In the genomic region with DNA sequence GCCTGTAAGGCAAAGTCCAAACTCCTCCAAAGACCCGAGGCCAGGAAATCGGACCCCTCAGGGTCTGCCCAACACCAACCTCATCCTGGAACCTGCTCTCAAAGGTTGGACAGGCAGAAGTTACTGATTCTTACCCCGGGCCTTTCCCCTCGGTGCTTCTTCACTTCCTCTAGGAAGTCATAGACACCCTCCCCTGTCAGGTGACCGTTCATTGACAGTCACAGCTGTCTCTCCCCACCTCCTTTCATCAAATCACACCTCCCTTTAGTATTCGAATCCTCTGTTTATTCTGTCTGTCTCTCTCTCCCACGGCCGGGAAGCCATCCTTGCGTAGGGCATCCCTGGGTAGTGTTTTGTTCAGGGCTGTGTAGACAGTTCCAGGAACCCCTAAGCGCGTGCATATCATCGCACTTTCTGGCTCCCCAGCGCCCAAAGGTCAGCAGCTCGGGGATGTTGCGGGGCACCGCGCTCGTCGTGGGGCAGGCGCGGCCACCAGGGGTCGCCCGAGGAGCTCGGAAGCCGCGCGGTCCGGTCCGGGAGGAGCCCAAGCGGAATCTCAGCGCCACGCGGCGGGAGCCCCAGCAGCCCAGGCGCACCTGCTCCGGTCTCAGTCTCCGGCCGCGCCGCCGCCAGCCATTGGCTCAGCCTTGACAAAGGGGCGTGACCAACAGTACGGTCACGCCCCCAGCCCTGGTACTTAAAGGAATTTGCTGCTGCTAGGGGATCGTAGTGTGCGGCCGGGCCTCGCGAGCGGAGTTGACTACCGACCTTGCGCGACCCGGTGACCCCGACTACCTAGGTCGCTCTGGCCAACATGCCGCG, we compare ENCODE assay signal across 8 mouse cellular contexts. TPM values are rescaled to one million over a fixed set of nuclear protein-coding genes. Genes with fewer than 3 reads are reported as not detected.
A peak's percentile ranks its signal among the peaks of the same experiment; 100 is the strongest.
DNase-seq lines count a peak whose midpoint lies in the region; ATAC-seq and TF ChIP-seq lines count a peak whose summit lies in the region.

A gene (plus strand): TSS at position 720 of the 822 bp plus-strand sequence.

- 0 out of 2 replicates have a peak, but pooled peaks have one; percentile 31 for TF ChIP-seq EP300 in heart, postnatal 0 days (IDR thresholded peaks at IDR 0.05; ENCODE audit: low read depth)

- no peak for TF ChIP-seq CTCF in E14TG2a.4 (conservative IDR thresholded peaks at IDR 0.05; ENCODE audit: low read length)
- TF ChIP-seq CTCF in heart, postnatal 0 days (IDR thresholded peaks at IDR 0.05; ENCODE audit: low read depth), result peak; percentile 86

- peaks cover 94% of the 10 kb centered on the region for H3K27me3 ChIP-seq in E14TG2a.4 (ENCODE audit: insufficient read depth, low read length)
- peaks cover 83% of the 10 kb centered on the region for H3K27me3 ChIP-seq in forebrain, embryonic 12.5 days
- H3K27me3 ChIP-seq in heart, postnatal 0 days (ENCODE audit: control insufficient read depth, insufficient read depth, low read length), result peaks cover 23% of the 10 kb centered on the region
- H3K27me3 ChIP-seq in liver, embryonic 16.5 days (ENCODE audit: control insufficient read depth, insufficient read depth, low read depth, low read length), result peaks cover 49% of the 10 kb centered on the region
- H3K27me3 ChIP-seq in neural tube, embryonic 14.5 days (ENCODE audit: control insufficient read depth, insufficient read depth, low read length), result peaks cover 8% of the 10 kb centered on the region

- WGBS in forebrain, embryonic 12.5 days, result under 1% methylated on average over 58 of the region's 58 CpGs
- under 1% methylated on average over 53 of the region's 58 CpGs for WGBS in heart, postnatal 0 days
- WGBS in liver, embryonic 16.5 days (ENCODE audit: insufficient replicate concordance), result under 1% methylated on average over 54 of the region's 58 CpGs
- WGBS in neural tube, embryonic 14.5 days, result under 1% methylated on average over 51 of the region's 58 CpGs

- peaks cover 64% of the 10 kb centered on the region for H3K4me1 ChIP-seq in E14TG2a.4 (replicated peaks; ENCODE audit: low read depth, low read length)
- peaks cover 48% of the 10 kb centered on the region for H3K4me1 ChIP-seq in forebrain, embryonic 12.5 days
- peaks cover 7% of the 10 kb centered on the region for H3K4me1 ChIP-seq in heart, postnatal 0 days (ENCODE audit: control insufficient read depth, insufficient read depth)
- H3K4me1 ChIP-seq in liver, embryonic 16.5 days (ENCODE audit: control insufficient read depth, low read depth, low read length), result peaks cover 8% of the 10 kb centered on the region
- H3K4me1 ChIP-seq in neural tube, embryonic 14.5 days (ENCODE audit: control insufficient read depth, insufficient read depth, low read length), result no peaks in the 10 kb centered on the region

- 0 out of 2 replicates have a peak within 1 kb of the TSS, but pooled peaks have one; percentile 31 for H3K27ac ChIP-seq in forebrain, embryonic 12.5 days
- H3K27ac ChIP-seq in heart, postnatal 0 days (ENCODE audit: low read depth), result peak within 1 kb of the TSS; percentile 10; the same call in 1 of the 2 replicates
- H3K27ac ChIP-seq in liver, embryonic 16.5 days (ENCODE audit: low read length), result no peak within 1 kb of the TSS
- H3K27ac ChIP-seq in neural tube, embryonic 14.5 days (ENCODE audit: low read depth, low read length), result no peak within 1 kb of the TSS

- H3K9ac ChIP-seq in forebrain, embryonic 12.5 days, result peak within 1 kb of the TSS; percentile 49
- peak within 1 kb of the TSS; percentile 49 for H3K9ac ChIP-seq in heart, postnatal 0 days (replicated peaks; ENCODE audit: low read depth, low read length)
- peak within 1 kb of the TSS; percentile 57 for H3K9ac ChIP-seq in liver, embryonic 16.5 days (ENCODE audit: low read depth, low read length)
- H3K9ac ChIP-seq in neural tube, embryonic 14.5 days (replicated peaks; ENCODE audit: low read depth, low read length), result peak within 1 kb of the TSS; percentile 43

- peak; percentile 68 for DNase-seq in c-Kit-positive CD71-positive TER-119-positive erythroid progenitor cells, embryonic 14.5 days (ENCODE audit: low spot score)
- peak; percentile 89 for DNase-seq in heart, postnatal 0 days (ENCODE audit: low spot score)
- DNase-seq in kidney, postnatal 4 days, result peak; percentile 96 to 99
- peak; percentile 95 for DNase-seq in testis, postnatal 10 days (ENCODE audit: low spot score)

- H3K4me3 ChIP-seq in E14TG2a.4 (replicated peaks; ENCODE audit: low read length), result peak within 1 kb of the TSS; percentile 76
- H3K4me3 ChIP-seq in forebrain, embryonic 12.5 days (replicated peaks), result peak within 1 kb of the TSS; percentile 46
- H3K4me3 ChIP-seq in heart, postnatal 0 days (ENCODE audit: low read depth, low read length), result peak within 1 kb of the TSS; percentile 42
- peak within 1 kb of the TSS; percentile 56 for H3K4me3 ChIP-seq in liver, embryonic 16.5 days (ENCODE audit: low read depth, low read length)
- H3K4me3 ChIP-seq in neural tube, embryonic 14.5 days (ENCODE audit: low read depth, low read length), result peak within 1 kb of the TSS; percentile 43

- peaks cover 6% of the 10 kb centered on the region; the same call in 1 of the 2 replicates for H3K36me3 ChIP-seq in E14TG2a.4 (ENCODE audit: insufficient read depth, low read length)
- H3K36me3 ChIP-seq in forebrain, embryonic 12.5 days (replicated peaks), result no peaks in the 10 kb centered on the region
- H3K36me3 ChIP-seq in heart, postnatal 0 days (replicated peaks; ENCODE audit: control insufficient read depth, insufficient read depth, low read length), result 0 out of 2 replicates have a peak, but pooled peaks cover 4% of the 10 kb centered on the region
- H3K36me3 ChIP-seq in liver, embryonic 16.5 days (ENCODE audit: control insufficient read depth, insufficient read depth), result no peaks in the 10 kb centered on the region
- no peaks in the 10 kb centered on the region for H3K36me3 ChIP-seq in neural tube, embryonic 14.5 days (ENCODE audit: control insufficient read depth, insufficient read depth, low read length)

- no peaks in the 10 kb centered on the region for H3K9me3 ChIP-seq in E14TG2a.4 (ENCODE audit: low read length)
- H3K9me3 ChIP-seq in forebrain, embryonic 12.5 days, result no peaks in the 10 kb centered on the region
- H3K9me3 ChIP-seq in heart, postnatal 0 days (replicated peaks; ENCODE audit: control insufficient read depth, low read length), result no peaks in the 10 kb centered on the region
- no peaks in the 10 kb centered on the region for H3K9me3 ChIP-seq in liver, embryonic 16.5 days (replicated peaks; ENCODE audit: control insufficient read depth, low read length)
- no peaks in the 10 kb centered on the region for H3K9me3 ChIP-seq in neural tube, embryonic 14.5 days (ENCODE audit: control insufficient read depth, low read length)

- peak within 1 kb of the TSS; percentile 87 for H3K4me2 ChIP-seq in forebrain, embryonic 12.5 days
- H3K4me2 ChIP-seq in heart, postnatal 0 days (ENCODE audit: low read depth, low read length), result peak within 1 kb of the TSS; percentile 57
- H3K4me2 ChIP-seq in liver, embryonic 16.5 days (ENCODE audit: low read depth, low read length), result peak within 1 kb of the TSS; percentile 70
- peak within 1 kb of the TSS; percentile 89 for H3K4me2 ChIP-seq in neural tube, embryonic 14.5 days (ENCODE audit: low read depth, low read length)

- peak; percentile 98 for ATAC-seq in forebrain, embryonic 12.5 days (ENCODE audit: low FRiP score)
- peak; percentile 97 for ATAC-seq in heart, postnatal 0 days (ENCODE audit: insufficient read depth, low read depth)
- peak; percentile 95 for ATAC-seq in liver, embryonic 16.5 days (ENCODE audit: low read depth)
- ATAC-seq in neural tube, embryonic 14.5 days (ENCODE audit: low read depth), result peak; percentile 97

RNA-seq across cellular contexts. Expression of the gene that starts here (rescaled TPM):
- 11.8 and 14.6 TPM in 2 replicates for polyA plus RNA-seq in forebrain, embryonic 12.5 days (2016; fragmentation: Nextera tagmentation; extraction: Ambion mirVana)
- total RNA-seq in heart, postnatal 0 days (2014; rRNA removed; ENCODE audit: low replicate concordance), result 1.5 TPM in 1 of 2 replicates, not detected in the other
- polyA plus RNA-seq in heart, postnatal 0 days (2015; fragmentation: Nextera tagmentation; extraction: Ambion mirVana), result 6.0 and 7.0 TPM in 2 replicates
- polyA plus RNA-seq in liver, embryonic 16.5 days (2015; fragmentation: Nextera tagmentation; extraction: Ambion mirVana), result 1.5 TPM in 2 replicates
- polyA plus RNA-seq in neural tube, embryonic 14.5 days (2014; fragmentation: Nextera tagmentation; extraction: Ambion mirVana), result 0.66 and 6.5 TPM in 2 replicates

Comparison
In these comparisons a context has a peak if more than half of its experiments do, and no peak if none do; other contexts are left out.
1. H3K27ac ChIP-seq: peak in forebrain, embryonic 12.5 days (single experiment) and heart, postnatal 0 days (single experiment); none in liver, embryonic 16.5 days (single experiment) and neural tube, embryonic 14.5 days (single experiment).
2. Peak in every context shown above with its lines, with median percentiles within 50 percentile points of each other: H3K4me3 ChIP-seq, DNase-seq, ATAC-seq, H3K4me2 ChIP-seq and H3K9ac ChIP-seq.